Mouse (Mus musculus): ENCODE measurements around the gene Ephx1. TPM values are rescaled to one million over a fixed set of nuclear protein-coding genes. Genes with fewer than 3 reads are reported as not detected.

Gene Ephx1
- polyA plus RNA-seq, 2 experiments, result 6.7 to 6.8 TPM

DNA sequence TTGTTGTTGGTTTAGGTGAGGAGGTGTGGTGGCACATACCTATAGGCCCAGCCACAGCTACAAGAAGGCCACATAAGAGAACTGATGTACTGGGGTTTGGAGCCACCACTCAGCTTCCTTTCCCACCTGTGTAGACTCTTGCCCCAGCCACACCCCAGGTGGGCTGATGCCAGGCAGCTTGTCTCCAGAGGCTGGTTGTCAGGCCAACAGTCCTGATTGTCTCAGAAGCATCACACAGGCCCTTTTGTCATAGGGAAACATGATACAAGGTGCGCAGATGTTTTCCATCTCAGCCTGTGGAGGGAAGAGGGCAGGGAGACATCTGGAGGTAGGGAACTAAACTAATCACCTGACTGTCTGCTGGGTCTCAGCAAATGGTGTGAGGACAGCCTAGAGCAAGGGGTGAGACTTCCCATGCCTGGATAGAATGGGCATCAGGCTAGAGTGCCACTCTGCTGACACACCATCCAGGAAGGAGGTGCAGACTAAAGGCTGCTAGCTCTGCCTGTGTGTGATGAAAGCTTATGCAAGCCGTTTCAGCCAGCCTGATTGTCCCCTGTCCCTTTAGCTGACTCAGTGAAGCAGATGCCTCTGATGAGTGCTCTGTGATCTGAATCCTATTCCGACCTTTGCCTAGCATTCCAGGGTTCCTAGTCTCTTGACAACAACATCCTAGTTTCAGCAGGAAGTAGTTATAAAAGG lies 41.2 kb upstream of the Ephx1 start:
- DNase-seq (ENCODE audit: low spot score) (no peak), ATAC-seq (ENCODE audit: low FRiP score, low read depth) (no peak)
- H3K4me1 ChIP-seq (ENCODE audit: control insufficient read depth, insufficient read depth, low read length), result no peaks in the 10 kb centered on the region
- H3K9me3 ChIP-seq (ENCODE audit: control insufficient read depth, low read length), result no peaks in the 10 kb centered on the region
- H3K4me3 ChIP-seq (replicated peaks; ENCODE audit: low read length), result no peak overlapping the region
- no peak overlapping the region for H3K9ac ChIP-seq (ENCODE audit: low read depth, low read length, severe bottlenecking)
- TF ChIP-seq POLR2A (IDR thresholded peaks at IDR 0.05; ENCODE audit: borderline replicate concordance, extremely low read depth, insufficient read depth, insufficient read length), result no peak
- H3K4me2 ChIP-seq (replicated peaks; ENCODE audit: low read depth, low read length, severe bottlenecking), result no peak overlapping the region
- 61% methylated on average over 3 of the region's 3 CpGs for WGBS
- no peak overlapping the region for H3K27ac ChIP-seq (replicated peaks; ENCODE audit: low read depth, low read length)
- no peaks in the 10 kb centered on the region for H3K36me3 ChIP-seq (ENCODE audit: control insufficient read depth, insufficient read depth, low read length)
- H3K27me3 ChIP-seq (ENCODE audit: control insufficient read depth, insufficient read depth, low read length), result no peaks in the 10 kb centered on the region

DNA sequence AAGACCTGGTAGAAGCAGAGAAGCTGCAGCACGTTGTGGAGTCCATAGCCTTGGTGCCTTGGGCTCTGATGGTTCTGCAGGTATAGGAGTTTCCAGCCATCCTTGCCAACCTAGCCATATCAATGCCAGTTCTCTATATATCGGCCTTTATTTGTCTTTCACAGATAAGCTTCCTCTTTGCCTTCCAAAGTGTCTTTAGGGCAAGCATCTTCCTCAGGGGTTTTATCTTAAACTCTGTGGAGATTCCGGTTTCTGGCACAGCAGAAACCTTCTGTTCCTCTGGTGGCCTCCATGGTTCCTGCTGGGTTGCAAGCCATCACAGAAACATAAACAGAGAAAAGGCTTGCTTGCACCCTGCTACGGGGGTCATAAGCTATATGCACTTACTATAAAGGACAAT lies 32.2 kb upstream of the Ephx1 start:
- Histone ChIP-seq H3K4me1 (ENCODE audit: control insufficient read depth, insufficient read depth, low read length) (no peaks in the 10 kb centered on the region), H3K4me2 (replicated peaks; ENCODE audit: low read depth, low read length, severe bottlenecking) (no peak overlapping the region), H3K4me3 (replicated peaks; ENCODE audit: low read length) (no peak overlapping the region), H3K27me3 (ENCODE audit: control insufficient read depth, insufficient read depth, low read length) (no peaks in the 10 kb centered on the region), H3K36me3 (ENCODE audit: control insufficient read depth, insufficient read depth, low read length) (no peaks in the 10 kb centered on the region), H3K27ac (replicated peaks; ENCODE audit: low read depth, low read length) (no peak overlapping the region), H3K9ac (ENCODE audit: low read depth, low read length, severe bottlenecking) (no peak overlapping the region), H3K9me3 (ENCODE audit: control insufficient read depth, low read length) (no peaks in the 10 kb centered on the region)
- ATAC-seq (ENCODE audit: low FRiP score, low read depth) (no peak), DNase-seq (ENCODE audit: low spot score) (no peak)
- 85% methylated on average over 4 of the region's 4 CpGs for WGBS
- no peak for TF ChIP-seq POLR2A (IDR thresholded peaks at IDR 0.05; ENCODE audit: borderline replicate concordance, extremely low read depth, insufficient read depth, insufficient read length)

DNA sequence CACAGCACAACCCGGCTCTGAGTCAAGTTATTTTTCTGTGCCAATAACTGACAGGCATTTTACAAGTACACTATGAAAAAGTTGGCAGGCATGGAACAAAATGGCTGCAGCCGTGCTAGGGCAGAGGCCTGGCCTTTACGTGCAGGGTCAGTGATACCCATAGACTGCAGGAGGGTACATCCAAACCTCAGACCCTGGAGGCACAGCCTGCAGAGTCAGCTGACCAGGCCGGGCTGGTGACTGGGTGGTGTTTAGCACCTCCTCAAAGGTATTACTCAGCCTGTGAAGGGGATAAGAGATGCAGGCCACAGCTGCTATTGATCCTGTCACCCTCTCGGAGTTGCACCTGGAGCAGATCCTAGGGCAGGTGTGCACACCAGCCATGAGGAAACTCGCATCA lies 30.2 kb upstream of the Ephx1 start, which contains the start of gene 9130409I23Rik:
9130409I23Rik (plus strand) TSS at position 301 of the 400 bp plus-strand sequence.
- no peak within 1 kb of the TSS for H3K4me2 ChIP-seq (replicated peaks; ENCODE audit: low read depth, low read length, severe bottlenecking)
- WGBS, result 75% methylated on average over 6 of the region's 6 CpGs
- H3K9me3 ChIP-seq (ENCODE audit: control insufficient read depth, low read length), result no peaks in the 10 kb centered on the region
- H3K4me1 ChIP-seq (ENCODE audit: control insufficient read depth, insufficient read depth, low read length), result no peaks in the 10 kb centered on the region
- TF ChIP-seq POLR2A (IDR thresholded peaks at IDR 0.05; ENCODE audit: borderline replicate concordance, extremely low read depth, insufficient read depth, insufficient read length), result no peak
- ATAC-seq (ENCODE audit: low FRiP score, low read depth) (no peak), DNase-seq (ENCODE audit: low spot score) (no peak)
- H3K36me3 ChIP-seq (ENCODE audit: control insufficient read depth, insufficient read depth, low read length), result no peaks in the 10 kb centered on the region
- H3K27me3 ChIP-seq (ENCODE audit: control insufficient read depth, insufficient read depth, low read length), result no peaks in the 10 kb centered on the region
- no peak within 1 kb of the TSS for H3K27ac ChIP-seq (replicated peaks; ENCODE audit: low read depth, low read length)
- no peak within 1 kb of the TSS for H3K9ac ChIP-seq (ENCODE audit: low read depth, low read length, severe bottlenecking)
- no peak within 1 kb of the TSS for H3K4me3 ChIP-seq (replicated peaks; ENCODE audit: low read length)

DNA sequence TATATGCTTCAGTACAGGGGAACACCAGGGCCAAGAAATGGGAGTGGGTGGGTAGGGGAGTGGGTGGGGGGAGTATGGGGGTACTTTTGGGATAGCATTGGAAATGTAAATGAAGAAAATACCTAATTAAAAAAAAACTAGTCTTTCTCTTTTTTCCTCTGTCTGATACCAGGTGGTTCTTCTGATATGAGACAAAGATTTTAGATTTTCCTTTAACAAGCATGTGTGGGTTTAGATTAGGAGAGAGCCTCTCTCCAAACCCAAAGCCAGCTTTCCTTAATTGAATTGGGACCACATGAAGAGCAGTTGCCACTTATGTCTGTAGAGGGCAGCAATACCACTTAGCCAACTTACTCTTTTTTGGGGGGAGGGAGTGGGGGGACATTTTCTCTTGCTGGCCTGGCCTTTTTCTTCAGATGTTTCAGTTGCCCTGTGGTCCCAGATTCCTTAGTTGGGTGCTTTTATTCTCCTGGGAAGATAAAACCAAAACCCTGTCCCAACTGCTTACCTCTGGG lies 28.7 kb upstream of the Ephx1 start:
- DNase-seq (ENCODE audit: low spot score) (no peak), ATAC-seq (ENCODE audit: low FRiP score, low read depth) (no peak)
- Histone ChIP-seq H3K36me3 (ENCODE audit: control insufficient read depth, insufficient read depth, low read length) (no peaks in the 10 kb centered on the region), H3K9me3 (ENCODE audit: control insufficient read depth, low read length) (no peaks in the 10 kb centered on the region), H3K4me3 (replicated peaks; ENCODE audit: low read length) (no peak overlapping the region), H3K27ac (replicated peaks; ENCODE audit: low read depth, low read length) (no peak overlapping the region), H3K4me1 (ENCODE audit: control insufficient read depth, insufficient read depth, low read length) (no peaks in the 10 kb centered on the region), H3K4me2 (replicated peaks; ENCODE audit: low read depth, low read length, severe bottlenecking) (no peak overlapping the region), H3K9ac (ENCODE audit: low read depth, low read length, severe bottlenecking) (no peak overlapping the region), H3K27me3 (ENCODE audit: control insufficient read depth, insufficient read depth, low read length) (no peaks in the 10 kb centered on the region)
- TF ChIP-seq POLR2A (IDR thresholded peaks at IDR 0.05; ENCODE audit: borderline replicate concordance, extremely low read depth, insufficient read depth, insufficient read length), result no peak

DNA sequence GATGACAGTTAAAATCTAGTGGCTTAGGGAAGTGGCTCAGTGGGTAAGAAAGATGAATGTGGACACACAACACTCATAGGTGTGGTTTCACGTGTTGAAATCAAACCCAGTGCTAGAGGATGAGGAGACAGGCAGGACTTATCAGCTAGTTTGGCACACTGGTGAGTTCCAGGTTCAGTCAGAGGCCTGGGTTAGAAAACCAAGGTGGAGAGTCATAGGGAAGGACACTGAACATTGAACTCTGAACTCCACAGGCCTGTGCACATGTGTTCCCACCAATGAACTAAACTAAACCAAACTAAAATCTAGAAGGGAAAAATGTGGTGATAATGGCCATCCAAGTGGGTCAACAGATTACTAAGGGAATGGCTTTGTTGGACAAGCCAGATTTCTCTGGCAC lies 26.8 kb upstream of the Ephx1 start:
- DNase-seq (ENCODE audit: low spot score), result no peak
- H3K36me3 ChIP-seq (ENCODE audit: control insufficient read depth, insufficient read depth, low read length), result no peaks in the 10 kb centered on the region
- no peaks in the 10 kb centered on the region for H3K4me1 ChIP-seq (ENCODE audit: control insufficient read depth, insufficient read depth, low read length)
- H3K4me3 ChIP-seq (replicated peaks; ENCODE audit: low read length), result no peak overlapping the region
- ATAC-seq (ENCODE audit: low FRiP score, low read depth), result no peak
- H3K27ac ChIP-seq (replicated peaks; ENCODE audit: low read depth, low read length), result no peak overlapping the region
- TF ChIP-seq POLR2A (IDR thresholded peaks at IDR 0.05; ENCODE audit: borderline replicate concordance, extremely low read depth, insufficient read depth, insufficient read length), result no peak
- no peaks in the 10 kb centered on the region for H3K27me3 ChIP-seq (ENCODE audit: control insufficient read depth, insufficient read depth, low read length)
- no peak overlapping the region for H3K9ac ChIP-seq (ENCODE audit: low read depth, low read length, severe bottlenecking)
- no peaks in the 10 kb centered on the region for H3K9me3 ChIP-seq (ENCODE audit: control insufficient read depth, low read length)
- WGBS, result 49% methylated on average over 1 of the region's 1 CpGs
- H3K4me2 ChIP-seq (replicated peaks; ENCODE audit: low read depth, low read length, severe bottlenecking), result no peak overlapping the region
